Mouse (Mus musculus): ENCODE results near the gene Ppfia2. TPM values are rescaled to one million over a fixed set of nuclear protein-coding genes. Genes with fewer than 3 reads are reported as not detected.

Gene Ppfia2
- total and polyA plus RNA-seq, 2 experiments from 2014 or later: 31.4 to 63.5 TPM

DNA sequence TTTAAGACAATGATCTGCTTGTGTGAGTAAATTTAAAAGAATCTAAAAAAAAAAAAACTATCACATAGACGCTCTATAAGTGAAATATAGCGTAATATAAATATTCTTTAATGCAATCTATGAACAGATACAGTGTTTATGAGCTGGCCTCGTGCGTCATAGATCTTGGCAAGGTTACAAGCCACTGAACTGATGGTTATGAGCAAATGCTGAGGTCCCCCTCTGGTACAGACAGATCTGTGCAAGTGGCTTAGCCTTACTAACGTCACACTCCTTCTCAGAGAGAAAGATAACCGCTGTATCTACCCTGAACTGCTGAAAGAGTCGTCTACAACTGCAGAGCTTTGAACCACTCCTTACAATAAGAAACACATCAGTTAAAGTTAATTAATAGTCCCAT lies 293.6 kb downstream of the Ppfia2 start:
- Histone ChIP-seq H3K27me3 (ENCODE audit: insufficient read depth, low read length) (no peaks in the 10 kb centered on the region), H3K27ac (ENCODE audit: low read depth, low read length) (no peak overlapping the region), H3K9ac (replicated peaks; ENCODE audit: low read length, poor library complexity, severe bottlenecking) (no peak overlapping the region), H3K4me1 (ENCODE audit: insufficient read depth, low read length) (no peaks in the 10 kb centered on the region), H3K9me3 (ENCODE audit: low read length) (no peaks in the 10 kb centered on the region), H3K4me3 (ENCODE audit: low read depth, low read length) (no peak overlapping the region), H3K36me3 (ENCODE audit: insufficient read depth, low read length) (no peaks in the 10 kb centered on the region), H3K4me2 (ENCODE audit: low read depth, low read length, poor library complexity, severe bottlenecking) (no peak overlapping the region)
- WGBS: 81% methylated on average over 7 of the region's 7 CpGs
- ATAC-seq (ENCODE audit: low FRiP score): no peak
- no peak for DNase-seq (ENCODE audit: low spot score)
- TF ChIP-seq CTCF (IDR thresholded peaks at IDR 0.05): no peak

DNA sequence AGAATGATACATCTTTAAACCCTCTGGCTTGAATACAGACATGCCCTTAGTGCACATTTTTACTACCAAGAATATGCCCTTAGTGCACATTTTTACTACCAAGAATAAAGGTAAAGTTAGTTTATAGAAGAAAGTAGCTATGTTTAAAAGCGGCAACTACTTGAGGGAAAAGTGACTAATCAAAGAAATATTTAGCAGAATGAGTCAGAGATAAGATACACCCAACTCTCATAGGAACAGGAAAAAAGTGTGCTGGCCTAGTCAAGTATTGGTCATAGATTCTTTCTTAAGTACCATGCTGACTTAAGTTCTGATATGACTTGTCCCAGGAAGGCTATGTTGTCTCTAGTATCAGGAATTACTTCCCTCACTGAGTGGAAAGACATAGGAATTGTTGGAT lies 305.4 kb downstream of the Ppfia2 start:
- Histone ChIP-seq H3K4me3 (ENCODE audit: low read depth, low read length) (no peak overlapping the region), H3K4me2 (ENCODE audit: low read depth, low read length, poor library complexity, severe bottlenecking) (no peak overlapping the region), H3K9ac (replicated peaks; ENCODE audit: low read length, poor library complexity, severe bottlenecking) (no peak overlapping the region), H3K27ac (ENCODE audit: low read depth, low read length) (no peak overlapping the region), H3K9me3 (ENCODE audit: low read length) (no peaks in the 10 kb centered on the region), H3K27me3 (ENCODE audit: insufficient read depth, low read length) (no peaks in the 10 kb centered on the region), H3K4me1 (ENCODE audit: insufficient read depth, low read length) (no peaks in the 10 kb centered on the region), H3K36me3 (ENCODE audit: insufficient read depth, low read length) (no peaks in the 10 kb centered on the region)
- DNase-seq (ENCODE audit: low spot score) (no peak), ATAC-seq (ENCODE audit: low FRiP score) (no peak)
- no peak for TF ChIP-seq CTCF (IDR thresholded peaks at IDR 0.05)
- WGBS: 98% methylated on average over 1 of the region's 1 CpGs

DNA sequence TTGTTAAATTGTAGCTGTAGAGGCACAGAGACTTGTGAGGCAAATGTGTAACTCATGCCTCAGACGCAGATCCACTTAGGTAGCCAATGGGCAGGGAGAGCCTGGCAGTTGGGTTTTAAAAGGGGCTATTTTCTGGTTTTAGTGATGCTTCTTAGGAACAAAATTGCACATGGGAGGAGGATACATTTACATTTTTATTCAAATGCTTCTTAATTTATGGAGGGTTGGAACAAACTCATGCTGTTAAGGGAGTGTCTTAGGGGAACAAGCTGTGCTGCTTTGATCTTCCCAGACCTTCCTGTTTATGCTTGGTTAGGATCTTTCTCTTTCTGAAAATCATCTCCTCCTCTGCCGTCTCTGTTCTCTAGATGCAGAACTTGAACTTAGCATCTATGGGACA lies 345.3 kb downstream of the Ppfia2 start:
- Histone ChIP-seq H3K4me1 (ENCODE audit: insufficient read depth, low read length) (no peaks in the 10 kb centered on the region), H3K9ac (replicated peaks; ENCODE audit: low read length, poor library complexity, severe bottlenecking) (no peak overlapping the region), H3K36me3 (ENCODE audit: insufficient read depth, low read length) (no peaks in the 10 kb centered on the region), H3K4me2 (ENCODE audit: low read depth, low read length, poor library complexity, severe bottlenecking) (no peak overlapping the region), H3K27ac (ENCODE audit: low read depth, low read length) (no peak overlapping the region), H3K27me3 (ENCODE audit: insufficient read depth, low read length) (no peaks in the 10 kb centered on the region), H3K4me3 (ENCODE audit: low read depth, low read length) (no peak overlapping the region), H3K9me3 (ENCODE audit: low read length) (no peaks in the 10 kb centered on the region)
- WGBS: 27% methylated on average over 2 of the region's 2 CpGs
- DNase-seq (ENCODE audit: low spot score) (no peak), ATAC-seq (ENCODE audit: low FRiP score) (no peak)
- no peak for TF ChIP-seq CTCF (IDR thresholded peaks at IDR 0.05)

DNA sequence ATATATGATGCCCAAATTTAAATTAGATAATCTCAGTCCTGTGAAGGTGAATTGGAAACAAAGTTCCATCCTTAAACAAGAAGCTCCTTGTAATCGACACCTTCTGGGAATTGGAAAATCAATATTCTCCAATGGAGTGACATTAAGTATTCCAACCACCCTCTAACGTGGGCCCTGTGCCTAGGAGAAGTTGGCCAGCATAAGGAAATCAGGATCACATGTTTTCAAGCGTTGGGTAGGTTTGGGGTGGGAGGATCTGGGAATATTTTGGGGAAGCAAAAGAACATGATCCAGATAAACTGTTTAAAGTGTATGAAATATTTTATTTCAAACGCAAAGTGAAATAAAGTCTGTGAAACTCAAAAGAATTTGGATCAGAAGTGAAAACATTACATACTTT lies 348.2 kb downstream of the Ppfia2 start:
- Histone ChIP-seq H3K4me1 (ENCODE audit: insufficient read depth, low read length) (no peaks in the 10 kb centered on the region), H3K9me3 (ENCODE audit: low read length) (no peaks in the 10 kb centered on the region), H3K27ac (ENCODE audit: low read depth, low read length) (no peak overlapping the region), H3K4me2 (ENCODE audit: low read depth, low read length, poor library complexity, severe bottlenecking) (no peak overlapping the region), H3K4me3 (ENCODE audit: low read depth, low read length) (no peak overlapping the region), H3K27me3 (ENCODE audit: insufficient read depth, low read length) (no peaks in the 10 kb centered on the region), H3K36me3 (ENCODE audit: insufficient read depth, low read length) (no peaks in the 10 kb centered on the region), H3K9ac (replicated peaks; ENCODE audit: low read length, poor library complexity, severe bottlenecking) (no peak overlapping the region)
- DNase-seq (ENCODE audit: low spot score) (no peak), ATAC-seq (ENCODE audit: low FRiP score) (no peak)
- TF ChIP-seq CTCF (IDR thresholded peaks at IDR 0.05): no peak
- 87% methylated on average over 4 of the region's 4 CpGs for WGBS

DNA sequence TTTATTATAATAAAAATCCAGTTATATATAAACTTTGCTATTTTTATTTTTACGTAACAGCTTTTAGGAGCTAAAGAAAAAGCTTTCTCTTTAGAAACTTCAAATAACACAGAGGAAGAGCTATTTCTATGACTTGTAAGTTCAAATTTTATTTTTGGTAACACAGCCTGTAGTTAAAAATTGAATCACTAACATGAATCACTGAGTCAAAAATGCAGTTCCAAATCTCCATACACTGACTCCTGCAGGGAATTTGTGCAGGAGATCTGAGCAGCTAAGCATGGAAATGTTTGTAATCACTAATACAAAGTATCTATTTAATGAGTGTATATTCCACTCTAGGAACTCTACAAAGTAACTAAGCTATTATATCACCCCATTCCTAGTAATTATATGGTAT lies 354.1 kb downstream of the Ppfia2 start:
- no peak overlapping the region for H3K4me2 ChIP-seq (ENCODE audit: low read depth, low read length, poor library complexity, severe bottlenecking)
- H3K4me1 ChIP-seq (ENCODE audit: insufficient read depth, low read length): no peaks in the 10 kb centered on the region
- H3K9me3 ChIP-seq (ENCODE audit: low read length): no peaks in the 10 kb centered on the region
- no peak for DNase-seq (ENCODE audit: low spot score)
- ATAC-seq (ENCODE audit: low FRiP score): no peak
- no peak overlapping the region for H3K4me3 ChIP-seq (ENCODE audit: low read depth, low read length)
- H3K9ac ChIP-seq (replicated peaks; ENCODE audit: low read length, poor library complexity, severe bottlenecking): no peak overlapping the region
- H3K27ac ChIP-seq (ENCODE audit: low read depth, low read length): no peak overlapping the region
- WGBS: 89% methylated on average over 1 of the region's 1 CpGs
- TF ChIP-seq CTCF (IDR thresholded peaks at IDR 0.05): no peak
- H3K36me3 ChIP-seq (ENCODE audit: insufficient read depth, low read length): no peaks in the 10 kb centered on the region
- no peaks in the 10 kb centered on the region for H3K27me3 ChIP-seq (ENCODE audit: insufficient read depth, low read length)

DNA sequence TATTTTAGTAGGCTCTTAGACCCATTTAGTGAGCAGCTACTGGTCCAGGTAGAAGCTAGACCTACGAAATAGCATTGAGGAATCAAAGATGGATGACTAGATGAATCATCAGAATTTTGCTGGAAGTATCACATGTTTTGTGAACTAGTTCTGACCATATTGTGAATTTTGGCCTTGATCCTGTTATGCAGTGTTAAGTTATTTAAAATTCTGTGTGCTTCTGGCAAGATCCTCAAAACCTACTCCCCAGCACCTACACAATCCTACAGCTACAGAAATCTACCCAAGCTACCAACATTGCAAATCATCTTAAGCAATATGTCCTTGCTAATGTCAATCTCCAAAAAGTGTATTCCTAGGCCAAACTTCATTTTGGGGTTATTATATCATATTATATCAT lies 368.3 kb downstream of the Ppfia2 start:
- no peak for DNase-seq (ENCODE audit: low spot score)
- Histone ChIP-seq H3K9me3 (ENCODE audit: low read length) (no peaks in the 10 kb centered on the region), H3K4me3 (ENCODE audit: low read depth, low read length) (no peak overlapping the region), H3K27ac (ENCODE audit: low read depth, low read length) (no peak overlapping the region), H3K4me1 (ENCODE audit: insufficient read depth, low read length) (no peaks in the 10 kb centered on the region), H3K4me2 (ENCODE audit: low read depth, low read length, poor library complexity, severe bottlenecking) (no peak overlapping the region), H3K36me3 (ENCODE audit: insufficient read depth, low read length) (0 out of 2 replicates have a peak, but pooled peaks cover 3% of the 10 kb centered on the region), H3K9ac (replicated peaks; ENCODE audit: low read length, poor library complexity, severe bottlenecking) (no peak overlapping the region), H3K27me3 (ENCODE audit: insufficient read depth, low read length) (no peaks in the 10 kb centered on the region)
- TF ChIP-seq CTCF (IDR thresholded peaks at IDR 0.05): no peak
- WGBS: 75% methylated on average over 1 of the region's 1 CpGs
- ATAC-seq (ENCODE audit: low FRiP score): no peak
